Mouse (Mus musculus): Measurements from ENCODE around the gene Pcnx3. TPM values are rescaled to one million over a fixed set of nuclear protein-coding genes. Genes with fewer than 3 reads are reported as not detected.

Pcnx3 gene
- polyA plus RNA-seq, 1 experiment from 2014 or later = 29.1 TPM

DNA sequence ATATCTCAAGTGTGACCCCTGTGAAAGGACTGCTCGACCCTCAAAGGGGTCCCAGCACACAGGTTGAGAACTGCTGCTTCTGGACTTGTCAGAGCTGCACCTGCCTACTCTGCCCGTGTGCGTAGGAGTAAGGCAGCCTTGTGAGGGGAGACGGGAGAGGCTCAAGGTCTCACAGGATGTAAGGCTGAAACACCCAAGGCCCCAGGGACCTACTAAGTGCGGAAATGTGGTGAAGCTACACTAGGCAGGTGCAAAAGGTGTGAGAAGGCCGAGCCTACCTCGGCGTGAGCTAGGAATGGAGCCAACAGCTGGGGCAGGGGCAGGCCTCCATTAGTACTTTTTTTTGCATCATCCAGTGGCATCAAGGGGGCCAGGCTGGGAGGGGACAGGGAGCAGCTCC, 26.4 kb downstream of the Pcnx3 start:
- 78% methylated on average over 8 of the region's 8 CpGs for WGBS
- ATAC-seq (ENCODE audit: insufficient number of reproducible peaks, low FRiP score, low TSS enrichment, low read depth) = no peak
- H3K27me3 ChIP-seq (ENCODE audit: control insufficient read depth, insufficient read depth, low read length) = no peaks in the 10 kb centered on the region
- peak overlapping the region; percentile 57 for H3K9ac ChIP-seq (ENCODE audit: low read length)
- peaks cover 18% of the 10 kb centered on the region for H3K4me1 ChIP-seq (ENCODE audit: control insufficient read depth, insufficient read depth, low read length)
- peak overlapping the region; percentile 48 for H3K4me3 ChIP-seq (ENCODE audit: low read depth, low read length)
- H3K4me2 ChIP-seq (ENCODE audit: low read depth, severe bottlenecking) = peak overlapping the region; percentile 80
- peak overlapping the region; percentile 89; the same call in 1 of the 2 replicates for H3K27ac ChIP-seq (replicated peaks; ENCODE audit: low read depth, low read length)
- no peak for DNase-seq (ENCODE audit: low spot score)
- H3K9me3 ChIP-seq (ENCODE audit: control insufficient read depth, low read length) = no peaks in the 10 kb centered on the region
- peaks cover 19% of the 10 kb centered on the region; the same call in 1 of the 2 replicates for H3K36me3 ChIP-seq (ENCODE audit: control insufficient read depth, insufficient read depth, low read length)

DNA sequence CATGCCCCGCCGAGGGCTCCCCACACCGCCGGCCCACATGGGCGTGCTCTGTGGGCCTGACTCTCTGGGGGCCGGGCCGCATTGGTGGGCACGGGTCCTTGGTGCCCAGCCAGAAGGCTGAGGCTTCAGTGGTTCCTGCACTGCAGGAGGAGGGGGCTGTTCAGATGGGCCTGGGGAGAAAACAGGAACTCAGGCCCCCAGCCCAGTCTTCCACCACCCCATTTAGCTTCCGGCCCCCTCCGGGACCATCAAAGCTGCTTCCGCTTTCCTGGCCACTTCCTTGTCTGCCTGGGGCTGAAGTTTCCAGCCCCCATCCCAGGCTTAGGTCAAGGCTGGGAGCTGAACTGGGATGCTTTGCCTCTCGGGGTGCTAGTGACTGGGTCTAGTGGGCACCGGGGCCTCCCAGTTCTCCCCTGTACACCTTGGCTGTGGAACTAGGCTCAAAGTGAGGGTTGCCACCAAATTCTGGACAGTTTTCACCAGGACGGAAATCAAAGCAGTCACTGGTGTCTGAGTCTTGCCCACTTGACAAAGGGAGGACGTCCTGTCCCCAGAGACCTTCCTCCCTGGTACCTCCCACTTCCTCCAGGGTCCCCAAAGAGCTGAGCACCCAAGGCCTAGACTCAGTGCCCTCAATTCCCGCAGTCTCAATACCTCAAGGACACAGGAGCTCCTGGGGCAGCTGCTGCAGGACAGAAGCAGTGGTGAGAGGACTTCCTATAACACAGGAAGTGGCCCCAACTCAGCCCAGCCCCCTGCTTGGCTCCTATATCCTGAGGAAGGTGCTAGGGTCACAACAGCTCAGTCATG, 27.6 kb downstream of the Pcnx3 start:
- Histone ChIP-seq H3K4me1 (ENCODE audit: control insufficient read depth, insufficient read depth, low read length) (peaks cover 18% of the 10 kb centered on the region), H3K27ac (replicated peaks; ENCODE audit: low read depth, low read length) (no peak overlapping the region), H3K36me3 (ENCODE audit: control insufficient read depth, insufficient read depth, low read length) (peaks cover 15% of the 10 kb centered on the region; the same call in 1 of the 2 replicates), H3K4me2 (ENCODE audit: low read depth, severe bottlenecking) (peak overlapping the region; percentile 21; the same call in 1 of the 2 replicates), H3K9ac (ENCODE audit: low read length) (peak overlapping the region; percentile 28), H3K27me3 (ENCODE audit: control insufficient read depth, insufficient read depth, low read length) (no peaks in the 10 kb centered on the region), H3K9me3 (ENCODE audit: control insufficient read depth, low read length) (no peaks in the 10 kb centered on the region), H3K4me3 (ENCODE audit: low read depth, low read length) (no peak overlapping the region)
- no peak for ATAC-seq (ENCODE audit: insufficient number of reproducible peaks, low FRiP score, low TSS enrichment, low read depth)
- no peak for DNase-seq (ENCODE audit: low spot score)
- 84% methylated on average over 16 of the region's 16 CpGs for WGBS

DNA sequence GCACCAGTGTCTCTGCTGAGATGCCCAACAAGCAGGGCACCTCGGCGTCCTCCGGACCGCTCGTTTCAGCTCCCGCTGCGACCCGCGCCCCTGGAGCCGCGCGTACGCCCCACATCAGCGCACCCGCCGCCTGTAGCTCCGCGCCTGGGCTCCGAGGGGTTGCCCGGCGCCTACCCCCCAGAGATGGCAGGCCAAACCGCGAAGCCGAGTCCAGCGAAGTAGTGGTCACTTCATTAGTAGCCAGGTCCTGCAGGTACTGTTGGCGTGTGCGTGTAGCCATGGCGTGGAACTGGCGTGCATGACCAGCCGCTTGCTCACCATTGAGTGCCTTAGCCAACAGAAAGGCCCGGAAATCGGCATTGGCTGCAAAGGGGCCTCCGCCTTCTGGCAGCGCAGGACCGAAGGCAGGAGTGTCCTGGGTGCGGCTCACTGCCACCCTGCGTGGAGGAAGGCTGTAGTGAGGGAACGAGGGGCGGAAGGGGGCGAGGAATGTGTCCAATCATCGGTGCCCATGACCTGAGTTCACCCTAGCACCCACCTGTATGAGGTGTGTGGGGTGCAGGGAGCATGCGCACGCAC, 33.9 kb downstream of the Pcnx3 start:
- peak overlapping the region; percentile 85 for H3K4me2 ChIP-seq (ENCODE audit: low read depth, severe bottlenecking)
- peaks cover 22% of the 10 kb centered on the region for H3K4me1 ChIP-seq (ENCODE audit: control insufficient read depth, insufficient read depth, low read length)
- H3K4me3 ChIP-seq (ENCODE audit: low read depth, low read length) = peak overlapping the region; percentile 37
- no peak overlapping the region for H3K27ac ChIP-seq (replicated peaks; ENCODE audit: low read depth, low read length)
- ATAC-seq (ENCODE audit: insufficient number of reproducible peaks, low FRiP score, low TSS enrichment, low read depth) (no peak), DNase-seq (ENCODE audit: low spot score) (peak; percentile 47)
- peaks cover 11% of the 10 kb centered on the region; the same call in 1 of the 2 replicates for H3K36me3 ChIP-seq (ENCODE audit: control insufficient read depth, insufficient read depth, low read length)
- WGBS = 8% methylated on average over 43 of the region's 43 CpGs
- no peaks in the 10 kb centered on the region for H3K27me3 ChIP-seq (ENCODE audit: control insufficient read depth, insufficient read depth, low read length)
- H3K9me3 ChIP-seq (ENCODE audit: control insufficient read depth, low read length) = no peaks in the 10 kb centered on the region
- peak overlapping the region; percentile 49; the same call in 1 of the 2 replicates for H3K9ac ChIP-seq (ENCODE audit: low read length)

DNA sequence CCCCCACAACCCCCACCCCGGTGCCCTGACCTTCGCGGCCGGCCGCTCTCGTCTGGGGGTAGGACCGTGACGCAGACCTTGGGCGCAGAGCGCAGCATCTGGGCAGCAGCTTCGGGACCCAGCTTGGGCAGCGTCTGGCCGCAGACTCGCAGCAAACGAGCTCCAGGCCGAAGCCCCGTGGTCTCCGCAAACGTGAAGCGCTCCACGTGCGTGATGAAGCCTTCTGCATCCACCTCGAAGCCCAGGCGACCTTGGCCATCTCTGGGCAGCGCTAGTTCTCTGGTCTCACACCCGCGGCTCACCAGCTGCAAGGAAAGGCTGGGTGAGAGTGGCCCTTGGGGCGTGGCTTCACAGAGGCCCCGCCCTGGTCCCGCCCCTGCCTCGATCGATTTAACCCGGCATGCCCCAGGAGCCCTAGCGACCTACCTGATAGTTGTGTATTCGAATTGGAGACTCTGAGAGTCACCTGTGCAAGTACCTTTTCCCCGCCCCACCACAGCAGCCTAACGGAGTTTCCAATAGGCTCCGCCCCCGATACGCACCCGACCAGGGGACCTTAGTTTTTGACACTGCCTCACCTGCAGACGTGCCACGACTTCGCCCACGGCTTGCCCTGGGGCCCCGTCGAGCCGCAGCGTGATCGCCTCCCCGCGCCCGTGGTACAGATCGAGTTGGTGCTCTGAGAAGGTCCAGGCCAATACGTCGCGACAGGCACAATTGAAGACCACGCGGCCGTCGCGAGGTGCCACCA, 34.6 kb downstream of the Pcnx3 start:
- peaks cover 10% of the 10 kb centered on the region; the same call in 1 of the 2 replicates for H3K36me3 ChIP-seq (ENCODE audit: control insufficient read depth, insufficient read depth, low read length)
- peak overlapping the region; percentile 85 for H3K4me2 ChIP-seq (ENCODE audit: low read depth, severe bottlenecking)
- ATAC-seq (ENCODE audit: insufficient number of reproducible peaks, low FRiP score, low TSS enrichment, low read depth) (0 out of 2 replicates have a peak, but pooled peaks have one; percentile 44), DNase-seq (ENCODE audit: low spot score) (peak; percentile 81)
- no peaks in the 10 kb centered on the region for H3K27me3 ChIP-seq (ENCODE audit: control insufficient read depth, insufficient read depth, low read length)
- H3K9me3 ChIP-seq (ENCODE audit: control insufficient read depth, low read length) = no peaks in the 10 kb centered on the region
- peak overlapping the region; percentile 49 for H3K9ac ChIP-seq (ENCODE audit: low read length)
- peak overlapping the region; percentile 37 for H3K4me3 ChIP-seq (ENCODE audit: low read depth, low read length)
- 4% methylated on average over 62 of the region's 62 CpGs for WGBS
- H3K4me1 ChIP-seq (ENCODE audit: control insufficient read depth, insufficient read depth, low read length) = peaks cover 22% of the 10 kb centered on the region
- H3K27ac ChIP-seq (replicated peaks; ENCODE audit: low read depth, low read length) = no peak overlapping the region

DNA sequence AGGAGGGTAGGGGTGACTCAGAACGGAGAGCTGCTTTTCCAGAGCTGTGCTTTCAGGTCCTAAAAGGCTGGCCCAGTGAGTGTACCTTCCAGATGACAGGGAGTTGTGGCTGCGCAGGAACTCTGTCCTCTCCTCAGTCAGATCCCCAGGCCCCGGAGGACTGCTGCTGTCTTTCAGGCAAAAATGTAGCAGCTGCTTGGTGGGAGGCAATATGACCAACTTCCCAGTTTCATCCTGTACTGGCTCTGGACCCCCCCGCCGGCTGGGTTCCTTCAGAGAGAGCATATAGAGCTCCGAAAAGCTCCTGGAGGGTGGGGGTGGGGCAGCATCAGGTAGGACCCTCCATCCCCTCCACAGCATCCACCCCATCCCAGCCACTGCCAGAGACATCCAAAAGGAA, 36.1 kb downstream of the Pcnx3 start:
- H3K9ac ChIP-seq (ENCODE audit: low read length) = no peak overlapping the region
- WGBS = 79% methylated on average over 6 of the region's 6 CpGs
- H3K36me3 ChIP-seq (ENCODE audit: control insufficient read depth, insufficient read depth, low read length) = peaks cover 8% of the 10 kb centered on the region; the same call in 1 of the 2 replicates
- no peak overlapping the region for H3K4me3 ChIP-seq (ENCODE audit: low read depth, low read length)
- no peak overlapping the region for H3K27ac ChIP-seq (replicated peaks; ENCODE audit: low read depth, low read length)
- peaks cover 28% of the 10 kb centered on the region for H3K4me1 ChIP-seq (ENCODE audit: control insufficient read depth, insufficient read depth, low read length)
- DNase-seq (ENCODE audit: low spot score) = no peak
- no peaks in the 10 kb centered on the region for H3K9me3 ChIP-seq (ENCODE audit: control insufficient read depth, low read length)
- no peaks in the 10 kb centered on the region for H3K27me3 ChIP-seq (ENCODE audit: control insufficient read depth, insufficient read depth, low read length)
- ATAC-seq (ENCODE audit: insufficient number of reproducible peaks, low FRiP score, low TSS enrichment, low read depth) = no peak
- no peak overlapping the region for H3K4me2 ChIP-seq (ENCODE audit: low read depth, severe bottlenecking)

DNA sequence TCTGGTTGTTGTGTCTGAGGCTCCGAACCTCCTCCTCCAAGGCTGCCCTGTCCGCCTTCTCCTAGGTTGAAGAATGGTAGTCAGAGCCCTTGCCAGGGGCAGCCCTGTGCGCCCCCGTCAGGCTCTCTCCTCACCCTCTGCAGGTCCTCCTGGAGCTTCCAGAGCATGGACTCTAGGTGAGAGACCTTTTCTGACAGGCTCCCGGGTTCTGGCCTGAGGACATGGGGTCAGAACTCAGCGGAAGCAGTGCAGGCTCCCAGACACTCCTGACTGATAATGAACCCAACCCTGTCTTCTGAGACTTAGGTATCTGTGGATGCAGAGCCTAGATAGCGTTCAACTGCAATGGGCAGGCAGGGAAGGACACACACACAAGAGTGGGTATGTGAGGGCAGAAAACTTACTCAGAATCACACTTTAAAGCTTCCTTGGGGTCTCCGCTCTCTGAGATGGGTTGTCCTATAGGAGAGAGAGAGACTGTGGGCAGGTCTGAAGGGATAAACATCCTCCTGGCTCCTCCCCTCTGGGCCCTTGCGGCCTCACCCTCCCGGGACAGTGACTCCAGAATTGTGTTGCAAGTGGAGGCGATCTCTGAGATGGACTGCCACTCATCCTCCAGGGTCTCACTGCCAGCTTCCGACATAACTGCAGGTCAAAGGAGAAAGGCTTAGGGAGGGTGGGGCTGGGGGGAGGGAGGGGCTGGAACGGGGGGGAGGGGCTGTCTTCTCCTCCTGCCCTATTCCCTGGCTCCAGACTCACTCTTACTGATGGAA, 37.0 kb downstream of the Pcnx3 start:
- H3K9ac ChIP-seq (ENCODE audit: low read length) = no peak overlapping the region
- DNase-seq (ENCODE audit: low spot score) (no peak), ATAC-seq (ENCODE audit: insufficient number of reproducible peaks, low FRiP score, low TSS enrichment, low read depth) (no peak)
- no peaks in the 10 kb centered on the region for H3K27me3 ChIP-seq (ENCODE audit: control insufficient read depth, insufficient read depth, low read length)
- peaks cover 11% of the 10 kb centered on the region for H3K36me3 ChIP-seq (ENCODE audit: control insufficient read depth, insufficient read depth, low read length)
- H3K27ac ChIP-seq (replicated peaks; ENCODE audit: low read depth, low read length) = no peak overlapping the region
- WGBS = 60% methylated on average over 13 of the region's 13 CpGs
- no peak overlapping the region for H3K4me2 ChIP-seq (ENCODE audit: low read depth, severe bottlenecking)
- no peaks in the 10 kb centered on the region for H3K9me3 ChIP-seq (ENCODE audit: control insufficient read depth, low read length)
- H3K4me1 ChIP-seq (ENCODE audit: control insufficient read depth, insufficient read depth, low read length) = peaks cover 28% of the 10 kb centered on the region
- no peak overlapping the region for H3K4me3 ChIP-seq (ENCODE audit: low read depth, low read length)

DNA sequence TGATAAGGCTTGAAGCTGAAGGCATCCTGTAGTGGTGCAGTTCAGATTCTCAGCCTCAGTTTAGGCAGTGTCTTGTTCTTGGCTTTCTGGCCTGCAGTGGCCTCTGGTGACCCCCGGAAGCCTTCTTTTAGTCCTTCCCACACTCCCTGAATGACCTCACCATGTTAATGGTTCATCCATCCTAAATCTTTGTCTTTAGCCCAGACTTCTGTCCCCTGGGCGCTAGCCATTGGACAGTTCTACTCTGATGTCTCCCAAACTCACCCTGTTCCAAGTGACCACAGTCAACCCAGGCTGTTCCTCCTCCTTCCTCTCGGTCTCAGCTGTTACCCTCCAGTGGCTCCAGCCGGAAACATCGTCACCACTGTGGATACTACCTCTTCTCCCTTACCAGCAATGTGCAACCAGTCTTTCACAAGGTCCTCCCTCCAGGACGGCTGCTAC, 39.4 kb downstream of the Pcnx3 start:
- ATAC-seq (ENCODE audit: insufficient number of reproducible peaks, low FRiP score, low TSS enrichment, low read depth) (no peak), DNase-seq (ENCODE audit: low spot score) (no peak)
- peak overlapping the region; percentile 47; the same call in 1 of the 2 replicates for H3K4me2 ChIP-seq (ENCODE audit: low read depth, severe bottlenecking)
- H3K4me1 ChIP-seq (ENCODE audit: control insufficient read depth, insufficient read depth, low read length) = peaks cover 13% of the 10 kb centered on the region
- H3K36me3 ChIP-seq (ENCODE audit: control insufficient read depth, insufficient read depth, low read length) = peaks cover 19% of the 10 kb centered on the region
- no peaks in the 10 kb centered on the region for H3K27me3 ChIP-seq (ENCODE audit: control insufficient read depth, insufficient read depth, low read length)
- WGBS = 74% methylated on average over 6 of the region's 6 CpGs
- no peaks in the 10 kb centered on the region for H3K9me3 ChIP-seq (ENCODE audit: control insufficient read depth, low read length)
- H3K9ac ChIP-seq (ENCODE audit: low read length) = 0 out of 2 replicates have a peak overlapping the region, but pooled peaks have one; percentile 19
- H3K27ac ChIP-seq (replicated peaks; ENCODE audit: low read depth, low read length) = 0 out of 2 replicates have a peak overlapping the region, but pooled peaks have one; percentile 23
- no peak overlapping the region for H3K4me3 ChIP-seq (ENCODE audit: low read depth, low read length)
